Mouse (Mus musculus): ENCODE data around the gene Rbmx.
A peak's percentile ranks its signal among the peaks of the same experiment; 100 is the strongest.

Rbmx gene

DNA sequence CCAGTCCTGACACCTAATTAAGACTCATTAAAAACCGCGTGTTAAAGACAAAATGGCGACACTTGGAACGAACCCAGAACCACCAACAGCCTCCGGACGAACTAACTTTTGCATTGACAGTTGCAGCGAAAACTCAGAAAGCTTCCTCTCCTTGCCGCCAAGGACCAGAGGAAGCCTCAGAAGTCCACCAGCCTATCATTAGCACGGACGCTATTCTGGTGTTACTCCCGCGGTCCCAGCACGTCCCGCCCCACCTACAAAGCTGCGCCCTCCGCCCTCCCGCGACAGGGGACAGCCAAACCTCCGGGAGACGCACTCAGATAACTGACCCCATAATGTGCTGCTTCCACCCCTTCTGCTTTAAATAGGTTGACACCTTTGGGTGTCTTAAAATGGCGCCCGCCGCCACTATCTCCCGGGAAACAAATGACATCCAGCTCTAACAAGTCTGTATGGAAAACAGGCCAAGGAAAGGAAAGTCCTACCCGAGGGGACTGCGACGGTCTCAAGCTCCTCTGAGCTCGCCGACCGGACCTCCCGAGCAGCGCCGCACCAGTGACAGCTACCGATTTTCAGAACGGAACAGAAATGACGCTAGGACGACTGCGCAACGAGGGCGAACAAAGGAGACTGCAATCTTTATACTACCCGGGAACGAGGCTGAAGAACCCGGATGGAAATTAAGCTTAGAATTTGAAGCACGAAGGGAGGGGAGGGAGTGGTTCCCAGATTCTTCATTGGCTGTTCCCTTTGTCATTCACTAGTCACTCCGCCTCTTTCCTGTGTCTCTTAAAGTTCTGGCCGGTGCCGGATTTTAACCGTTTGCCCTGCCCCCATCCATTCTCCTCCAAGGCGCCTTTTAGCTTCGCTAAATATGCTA, at the start of gene Rbmx:
TSS of gene Rbmx (minus strand) at position 670 of the 880 bp plus-strand sequence.
- DNase-seq, result peak; percentile 95

DNA sequence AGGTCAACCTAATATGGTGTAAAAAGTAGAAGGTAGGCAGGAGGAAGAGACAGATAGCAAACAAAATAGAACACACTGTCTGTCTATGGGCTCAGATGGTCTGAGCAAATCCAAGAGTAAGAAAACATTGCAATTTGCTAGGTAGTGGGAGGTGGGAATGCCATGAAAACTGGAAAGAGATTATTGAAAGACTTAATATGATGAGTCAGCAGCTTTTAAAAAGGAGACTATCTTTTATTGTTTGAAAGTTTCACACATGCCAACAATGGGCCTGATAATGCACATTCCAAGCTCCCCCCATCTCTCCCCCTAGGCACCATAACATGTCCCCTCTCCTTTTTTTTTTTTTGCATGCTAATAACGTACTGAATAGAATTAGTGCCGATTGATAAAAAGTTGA, 41.1 kb upstream of the Rbmx start:
- DNase-seq, result no peak

DNA sequence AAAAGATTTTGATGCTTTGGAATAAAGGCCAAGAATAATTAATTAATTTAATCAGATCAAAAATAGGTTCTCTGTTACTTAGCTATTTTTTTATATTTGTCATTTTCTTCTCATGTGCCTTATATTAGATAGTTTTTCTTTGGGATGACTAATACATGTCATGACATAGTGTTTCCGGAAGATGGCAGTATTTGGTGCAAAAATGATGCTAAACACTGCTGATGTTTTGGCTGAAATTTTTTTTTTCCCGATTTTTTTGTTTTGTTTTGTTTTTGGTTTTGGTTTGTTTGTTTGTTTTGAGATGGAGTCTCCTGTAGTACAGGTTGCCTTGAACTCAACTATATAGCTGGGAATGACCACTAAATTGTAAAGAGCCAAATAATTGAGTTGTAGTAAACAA, 38.8 kb upstream of the Rbmx start:
- DNase-seq, result peak; percentile 16

DNA sequence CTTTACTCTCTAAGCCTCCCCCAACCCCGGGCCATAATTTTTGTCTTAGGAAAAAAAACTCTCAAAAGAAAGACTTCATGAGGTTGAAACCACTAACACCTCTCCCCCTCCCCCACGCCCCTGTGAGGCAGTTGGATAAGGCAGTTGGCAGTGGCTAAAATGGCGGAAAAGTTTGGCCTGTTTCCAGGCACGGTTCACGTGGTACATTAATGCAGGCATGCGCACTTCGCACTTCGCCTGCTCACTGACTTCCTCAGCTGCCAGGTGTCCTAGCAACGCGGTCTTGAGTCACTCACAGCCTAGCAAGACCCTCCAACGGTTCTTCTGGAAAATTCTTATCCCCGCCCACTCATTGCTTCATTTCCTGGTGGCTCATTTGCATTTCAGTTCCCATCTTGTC, 15.9 kb upstream of the Rbmx start, which contains the start of gene Gm364:
TSS of gene Gm364 (plus strand) at position 386 of the 400 bp plus-strand sequence.
- no peak for DNase-seq

DNA sequence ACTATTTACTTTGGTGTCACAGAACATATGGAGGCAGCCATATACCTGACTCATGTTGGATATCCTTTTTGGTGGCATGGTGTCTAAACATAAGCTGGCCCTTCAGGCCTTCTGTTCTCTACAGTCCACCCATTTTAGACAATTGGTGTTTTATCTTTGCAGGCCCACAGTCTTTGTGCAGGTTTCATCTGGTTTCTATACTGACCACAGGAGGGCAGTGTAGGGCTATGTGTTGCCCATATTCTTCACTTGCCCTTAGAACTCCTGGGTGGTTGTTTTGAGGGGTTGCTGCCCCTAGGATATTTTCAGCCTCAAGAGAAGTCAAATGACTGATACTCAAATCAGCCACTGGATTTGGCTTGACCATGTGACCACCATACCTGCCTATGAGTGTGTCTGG, 10.8 kb upstream of the Rbmx start:
- DNase-seq, result peak; percentile 27

DNA sequence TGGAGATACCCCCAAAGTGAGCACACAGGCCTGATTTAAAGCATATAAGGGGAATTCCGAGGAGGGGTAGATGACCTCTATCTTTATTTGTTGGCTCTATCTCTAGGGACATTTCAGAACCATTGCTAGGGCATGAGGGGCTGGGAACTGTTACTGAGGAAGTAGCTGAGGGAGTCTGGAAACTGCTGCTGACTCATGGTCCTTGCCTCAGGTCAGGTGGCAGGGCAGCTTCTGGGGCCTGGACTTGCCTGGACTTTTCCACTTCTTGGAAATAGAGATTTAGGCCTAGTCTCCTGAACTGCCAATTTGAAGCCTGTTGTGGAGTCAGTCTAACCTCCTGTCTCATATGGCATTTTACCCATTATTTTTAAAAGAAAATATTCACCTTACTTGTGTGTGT, 8.6 kb upstream of the Rbmx start:
- DNase-seq, result no peak

DNA sequence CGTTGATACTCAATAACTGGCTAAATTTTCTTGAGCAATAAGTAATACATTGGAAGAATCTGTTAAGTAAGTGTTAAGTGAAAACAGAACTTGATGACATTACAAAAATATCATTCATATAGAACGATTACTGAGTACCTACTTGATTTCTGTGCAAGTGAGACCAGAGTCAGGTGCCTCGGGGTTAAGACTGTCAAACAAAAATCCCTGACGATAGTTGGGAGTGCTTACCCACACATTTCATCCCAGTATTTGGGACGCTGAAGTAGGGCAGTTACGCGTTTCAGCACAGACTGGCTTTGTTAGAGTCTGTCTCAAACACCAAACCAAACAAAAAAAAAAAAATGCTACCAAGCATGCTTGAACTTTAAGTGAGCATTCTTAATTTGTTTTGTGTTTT, 576 bp upstream of the Rbmx start:
- DNase-seq, result peak; percentile 8

DNA sequence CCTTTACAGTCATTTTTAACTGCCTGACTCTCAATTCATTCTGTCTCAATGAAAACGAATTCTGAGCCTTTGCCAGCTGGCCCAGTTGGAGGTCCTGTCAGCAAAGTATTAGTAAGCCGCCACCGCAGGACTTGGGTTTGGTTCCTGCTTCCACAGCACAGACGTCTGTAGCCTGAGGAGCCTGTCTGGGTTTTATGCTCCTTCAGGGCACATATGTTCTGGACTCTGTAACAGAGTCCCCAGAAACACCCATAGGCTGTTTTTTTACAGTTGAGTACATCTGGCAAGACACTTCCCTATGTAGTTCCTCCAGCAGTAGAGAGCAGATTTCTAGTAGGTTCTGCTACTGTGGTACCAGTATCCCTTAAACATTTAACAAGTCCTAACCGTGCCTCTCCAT, 11.9 kb downstream of the Rbmx start:
- no peak for DNase-seq

DNA sequence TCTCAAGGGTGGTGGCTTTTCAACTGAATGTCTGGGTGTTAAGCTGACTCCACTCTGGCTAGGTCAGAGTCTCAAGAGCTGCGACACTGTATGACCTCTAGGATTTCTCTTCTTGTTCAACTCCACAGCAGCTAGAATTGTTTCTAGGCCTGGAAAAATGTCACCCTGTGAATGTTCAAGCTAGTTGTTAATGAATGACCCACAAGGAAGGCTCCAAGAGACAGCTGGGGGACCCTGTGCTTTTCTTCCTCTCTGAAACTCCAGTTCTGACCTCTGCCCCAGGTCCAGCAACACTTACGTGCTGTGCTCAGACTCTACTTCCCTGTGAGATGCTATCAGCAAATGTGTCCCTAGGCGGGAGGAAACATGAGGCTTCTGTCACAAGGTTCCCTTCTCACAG, 14.3 kb downstream of the Rbmx start:
- DNase-seq, result no peak

DNA sequence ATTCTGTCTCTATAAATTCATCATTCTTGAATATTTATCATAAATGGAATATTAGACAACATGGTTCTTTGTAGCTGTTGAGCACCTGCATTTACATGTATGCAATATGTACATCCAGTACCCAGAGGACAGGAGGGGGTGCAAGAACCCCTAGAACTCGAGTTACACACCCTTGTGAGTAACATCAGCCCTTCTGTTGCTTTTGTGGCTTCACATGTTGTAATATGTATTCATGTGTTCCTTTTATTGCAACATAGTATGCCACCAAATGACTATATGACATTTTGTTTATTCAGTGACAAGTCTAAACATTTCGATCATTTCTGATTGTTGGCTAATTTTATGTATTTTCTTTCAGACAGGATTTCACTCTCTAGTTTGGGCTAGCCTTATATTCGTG, 15.7 kb downstream of the Rbmx start:
- no peak for DNase-seq

DNA sequence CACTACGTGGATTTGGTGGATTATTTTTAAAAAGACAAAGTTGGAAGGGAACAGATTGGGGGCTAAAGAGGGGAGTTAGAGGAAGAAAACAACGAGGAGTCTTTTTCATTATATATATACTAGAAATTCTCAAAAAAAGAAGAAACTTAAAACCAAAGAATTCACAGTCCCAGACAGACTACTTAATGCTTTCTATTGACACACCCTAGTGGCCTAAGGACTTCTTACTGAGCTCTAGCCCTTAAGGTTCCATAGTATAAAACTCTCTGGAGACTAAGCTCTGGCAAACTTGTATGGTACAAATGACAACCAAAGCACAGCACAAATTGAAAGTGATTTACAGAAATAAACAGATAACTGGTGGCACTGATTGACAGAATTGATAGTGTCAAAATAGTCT, 18.8 kb downstream of the Rbmx start:
- no peak for DNase-seq

DNA sequence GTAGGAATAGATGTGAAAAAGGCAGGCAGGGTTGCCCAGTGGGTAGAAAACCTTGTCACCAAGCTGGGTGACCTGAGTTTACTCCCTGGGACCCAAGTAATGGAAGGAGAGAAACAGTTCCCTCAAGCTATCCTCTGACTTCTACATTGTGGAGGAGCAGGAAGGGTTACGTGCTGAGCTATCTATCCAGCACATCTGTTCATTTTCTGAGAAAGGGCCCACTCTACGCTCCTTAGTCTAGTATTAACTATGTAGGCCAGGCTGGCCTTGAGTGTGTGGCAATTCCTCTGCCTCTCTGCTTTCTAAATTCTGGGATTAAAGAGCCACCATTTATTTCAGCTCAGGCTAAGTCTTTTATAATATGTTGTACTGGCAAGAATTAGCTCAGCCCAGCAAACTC, 19.3 kb downstream of the Rbmx start:
- peak; percentile 2 for DNase-seq

DNA sequence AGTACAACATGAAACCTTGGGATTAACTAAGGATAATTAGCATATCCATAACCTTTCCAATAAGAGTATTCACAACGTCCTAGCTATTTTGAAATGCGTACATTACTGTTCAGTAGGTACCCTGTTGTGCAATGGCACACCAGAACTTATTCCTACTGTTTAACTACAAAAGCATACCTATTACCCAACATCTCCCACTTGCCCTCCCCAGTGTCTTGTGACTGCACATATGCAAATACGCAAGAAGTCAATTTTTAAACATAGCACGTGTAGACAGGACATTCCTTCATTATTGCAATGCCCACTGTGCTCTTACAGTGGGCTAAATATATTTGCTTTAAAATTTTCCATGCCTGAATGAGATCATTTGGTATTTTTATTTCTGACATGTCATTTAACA, 19.9 kb downstream of the Rbmx start:
- DNase-seq, result peak; percentile 42

DNA sequence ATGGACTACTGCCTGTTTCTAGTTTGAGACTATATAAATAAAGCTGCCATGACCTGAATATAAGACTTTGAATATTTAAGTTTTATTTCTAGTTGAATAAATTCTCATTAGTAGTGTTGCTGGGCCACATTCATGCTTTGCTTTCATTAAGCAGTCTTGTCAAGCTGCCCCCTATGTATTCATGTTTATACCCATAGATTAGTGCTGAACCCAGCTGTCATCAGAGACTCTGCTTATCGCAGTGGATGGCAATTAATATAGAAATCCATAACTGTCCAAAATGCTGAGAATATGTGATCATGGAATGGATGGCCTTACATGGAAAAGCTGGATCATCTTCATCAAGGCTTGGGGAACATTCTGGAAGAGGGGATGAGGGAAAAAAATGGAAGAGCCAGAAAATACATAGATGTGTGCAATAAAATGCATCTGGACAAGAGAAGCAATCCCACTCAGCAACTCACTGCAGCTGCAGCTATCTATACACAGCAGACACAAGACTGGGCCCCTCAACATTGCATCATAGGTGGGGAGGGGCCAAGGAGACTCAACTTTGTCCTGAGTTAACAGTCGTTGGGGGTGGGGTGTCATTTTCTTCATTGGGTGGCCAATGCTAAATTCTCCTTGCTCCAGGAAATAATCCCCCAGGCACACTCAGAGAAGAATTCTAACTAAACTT, 27.8 kb downstream of the Rbmx start:
- no peak for DNase-seq

DNA sequence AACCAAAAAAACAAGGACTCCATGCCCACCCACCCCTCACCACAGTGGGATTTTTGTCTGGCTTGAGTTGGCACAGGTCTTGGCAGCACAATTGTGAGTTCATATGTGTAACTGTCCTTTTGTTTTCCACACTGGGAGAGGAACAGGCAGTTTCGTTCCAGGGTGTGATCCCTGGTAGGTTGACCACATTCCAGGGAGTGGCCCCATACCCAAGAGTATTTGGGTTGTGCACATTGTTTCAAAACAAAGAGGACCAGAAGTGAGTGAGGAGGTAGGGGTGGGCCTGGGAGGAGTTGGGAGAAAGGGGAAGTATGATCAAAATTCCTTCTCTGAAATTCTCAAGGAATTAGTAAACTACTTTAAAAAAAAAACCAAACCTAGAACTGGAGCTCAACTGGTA, 33.5 kb downstream of the Rbmx start:
- no peak for DNase-seq

DNA sequence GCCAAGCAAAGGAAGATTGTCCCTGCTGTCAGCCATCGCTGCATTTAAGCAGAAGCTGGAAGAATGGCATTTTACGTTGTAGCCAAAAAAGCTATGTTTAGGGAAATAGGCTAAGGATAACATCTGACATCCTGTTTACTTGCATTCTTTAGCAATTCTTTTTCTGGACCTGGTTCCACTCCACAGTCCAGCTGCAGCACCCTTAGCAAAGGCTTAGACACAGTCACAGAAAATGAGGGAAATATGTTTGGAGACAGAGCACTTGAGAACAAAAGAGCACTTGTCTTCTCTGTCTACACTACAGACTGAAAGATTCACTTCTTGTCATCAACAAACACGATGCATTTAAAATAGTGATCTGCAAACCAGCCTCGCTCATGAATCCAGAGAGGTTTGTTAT, 53.6 kb downstream of the Rbmx start:
- no peak for DNase-seq

DNA sequence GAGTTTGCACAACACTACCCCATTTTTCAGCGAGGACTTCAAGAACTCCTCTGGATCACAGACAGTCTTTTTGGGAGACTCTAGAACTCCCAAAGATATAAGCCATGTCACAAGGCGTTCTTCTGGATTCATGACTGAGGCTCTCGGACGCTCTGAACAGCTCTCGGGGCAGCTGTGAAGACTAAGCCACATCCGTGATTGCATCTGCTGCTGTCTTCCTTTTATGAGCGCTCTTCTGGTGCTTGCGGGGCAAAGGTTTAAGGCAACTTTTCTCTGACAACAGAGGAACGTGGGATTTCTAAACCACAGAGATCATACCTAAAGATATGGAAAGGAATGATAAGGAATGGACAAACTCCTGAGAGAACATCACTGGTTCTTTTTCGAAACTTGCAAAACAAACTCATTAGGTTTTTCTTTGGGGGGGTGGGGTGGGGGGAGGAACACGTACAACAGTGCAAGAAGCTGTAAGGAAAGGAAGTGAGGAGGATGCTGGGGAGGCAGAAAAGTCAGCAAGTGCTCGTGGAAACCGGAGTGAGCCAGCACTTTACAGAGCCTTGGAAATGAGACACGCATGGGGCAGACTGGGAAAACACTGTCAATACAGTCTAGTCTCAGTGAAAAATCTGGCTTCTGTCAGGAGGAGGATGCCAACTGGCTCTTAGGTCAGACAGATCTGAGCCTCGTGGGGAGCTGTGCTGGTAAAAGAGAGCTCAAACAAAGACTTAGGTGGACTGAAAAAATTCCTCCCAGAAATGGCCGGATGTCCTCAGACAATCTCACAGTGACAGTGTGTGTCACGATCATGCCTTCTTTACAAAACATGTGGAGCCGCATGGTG, 54.2 kb downstream of the Rbmx start, which contains the start of gene Arhgef6:
TSS of gene Arhgef6 (minus strand) at position 359 of the 841 bp plus-strand sequence.
- DNase-seq, result peak; percentile 24

DNA sequence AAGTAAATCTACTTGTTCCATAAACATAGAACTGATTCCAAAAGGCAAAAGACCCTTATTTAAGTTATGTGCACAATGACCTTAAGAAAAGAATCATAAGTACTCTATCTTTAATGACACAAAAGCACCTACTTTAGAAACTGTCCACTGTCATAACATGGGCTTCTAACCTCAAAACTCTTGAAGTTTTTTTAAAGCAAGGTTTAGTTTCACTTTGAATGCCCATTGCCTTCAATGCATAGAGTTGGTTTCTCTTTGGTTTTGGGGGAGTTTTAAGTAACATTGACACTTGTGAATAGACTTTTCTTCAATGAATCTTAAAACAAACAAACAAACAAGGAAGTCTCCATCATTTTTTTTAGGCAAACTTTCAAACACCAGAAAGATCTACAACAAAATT, 55.3 kb downstream of the Rbmx start:
- DNase-seq, result no peak

DNA sequence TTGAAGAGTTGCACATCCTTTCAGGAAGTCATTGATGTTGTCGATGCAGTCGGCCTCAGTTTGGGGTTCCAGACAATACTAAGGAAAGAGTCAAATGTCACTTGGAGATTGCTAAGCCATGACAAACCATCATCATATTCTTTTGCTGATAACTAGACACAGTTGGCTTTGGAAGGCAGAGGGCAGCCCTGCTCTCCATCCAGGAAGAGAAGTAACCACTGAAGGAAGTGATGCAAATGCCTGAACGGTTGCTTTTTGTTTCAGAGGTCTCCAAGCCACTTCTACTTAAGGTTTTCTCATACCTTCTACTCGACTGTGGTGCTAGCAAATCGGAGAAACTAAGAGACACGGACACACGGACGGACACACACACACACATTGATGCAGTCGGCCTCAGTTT, 55.9 kb downstream of the Rbmx start:
- peak; percentile 30 for DNase-seq

DNA sequence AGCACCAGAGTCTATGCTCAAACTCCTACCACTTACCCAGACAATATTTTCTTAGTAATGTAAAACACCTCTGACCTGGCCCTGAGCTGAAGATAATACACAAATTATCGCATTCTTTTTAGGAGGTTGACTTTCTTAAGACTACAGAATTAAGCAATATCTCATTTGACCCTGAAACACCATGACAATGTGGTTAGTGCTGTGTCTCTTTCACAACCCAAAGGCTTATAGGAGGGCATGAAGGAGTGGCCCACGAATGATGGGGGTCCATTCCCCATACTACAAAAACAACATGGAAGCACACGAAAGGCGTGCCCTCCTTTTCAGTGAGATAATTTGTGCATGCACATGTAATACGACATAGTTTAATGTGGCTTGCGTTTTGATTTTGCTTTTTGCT, 57.5 kb downstream of the Rbmx start:
- no peak for DNase-seq

All from lung, postnatal 36 days (tissue).